Mouse (Mus musculus): ENCODE data around the gene Gm14288. TPM values are rescaled to one million over a fixed set of nuclear protein-coding genes. Genes with fewer than 3 reads are reported as not detected.
"Not testable (repeated sequence)": the region's sequence is repeated elsewhere in the genome, so short reads cannot be mapped to it uniquely, and the experiment has no call there.

The Gm14288 gene
- 1 to 10 TPM; 1.4 to 3.6 TPM for polyA plus RNA-seq (2017; shearing (Covaris generic))

DNA sequence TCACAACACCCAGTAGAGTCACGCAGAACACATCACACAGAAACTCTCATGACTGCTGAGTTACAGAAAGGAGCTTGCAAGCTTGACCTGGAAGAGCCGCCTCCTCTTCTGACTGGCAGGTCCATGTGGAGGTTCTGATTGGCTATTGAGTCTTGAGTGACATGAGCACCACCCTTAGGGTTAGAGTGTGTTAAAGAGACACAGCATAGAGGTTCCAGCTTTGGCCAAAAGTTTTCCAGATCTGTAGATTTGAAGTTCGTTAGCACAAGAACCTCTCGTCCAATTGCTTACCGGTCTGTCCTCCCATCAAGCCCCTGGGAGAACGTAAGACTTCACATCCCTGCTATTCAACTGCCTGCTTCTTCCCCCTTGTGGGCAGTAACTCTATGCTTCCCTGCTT is at the start of gene Gm14288:
Gene Gm14288, minus strand, starts transcription at position 101 of the 400 bp plus-strand sequence.
- not testable (repeated sequence) for ATAC-seq

- ATAC-seq = not testable (repeated sequence)
Measured at GRCm38 (mm10) chr2:175741237-175741636, 59.7 kb downstream of the Gm14288 start, which contains the start of gene Gm2007. Gm2007 (plus strand) TSS chr2:175741537.

Other genes starting within 250 kb of the Gm14288 start
- gene Gm11007, start 157.1 kb downstream of the Gm14288 start, polyA plus RNA-seq (2017; shearing (Covaris generic)) = 1 to 10 TPM in 1 of 2 experiments, not detected in 1; 8.7 TPM
- gene Zfp969, start 97.4 kb downstream of the Gm14288 start, polyA plus RNA-seq (2017; shearing (Covaris generic)) = 10 to 100 TPM in 1 of 2 experiments, not detected in 1; 22.3 TPM
- 1 to 10 TPM in 1 of 2 experiments, not detected in 1; 8.7 TPM for gene Gm2007, start 59.6 kb downstream of the Gm14288 start, polyA plus RNA-seq (2017; shearing (Covaris generic))
- gene Gm6710, start 68.1 kb upstream of the Gm14288 start, polyA plus RNA-seq (2017; shearing (Covaris generic)) = 10 to 100 TPM in 1 of 2 experiments, 1 to 10 TPM in 1; 8.1 to 15.4 TPM
- 1 to 10 TPM; 3.3 to 4.1 TPM for gene Zfp966, start 130.0 kb upstream of the Gm14288 start, polyA plus RNA-seq (2017; shearing (Covaris generic))
- gene Gm2026, start 164.2 kb upstream of the Gm14288 start, polyA plus RNA-seq (2017; shearing (Covaris generic)) = 1 to 10 TPM; 5.6 to 6.0 TPM

All from activated CD4-positive, CD25-positive, alpha-beta regulatory T cell, adult 4 months (primary cell).